Mouse (Mus musculus) bone marrow macrophage, adult 2 months (primary cell): ENCODE measurements around the gene Ypel3.

Source experiments
- CTCF ChIP-seq: IDR thresholded peaks from 2 replicates; pipeline ENCODE4 v1.5.1; 2012; ENCODE audit warnings: low read depth, mild to moderate bottlenecking, low read length, moderate library complexity
- POLR2A ChIP-seq: IDR thresholded peaks from 2 replicates; pipeline ENCODE4 v1.6.1; 2012; ENCODE audit warnings: mild to moderate bottlenecking, low read depth, low read length, borderline replicate concordance

GRCm38 (mm10) chr7:126801057-126801422, 24.3 kb downstream of the Ypel3 start:
- TF ChIP-seq CTCF (no peak), POLR2A (no peak)
